Mouse (Mus musculus) thymus, adult 2 months (tissue): ENCODE measurements around the gene Rasa2.

Source experiments
- CTCF ChIP-seq: fragments of 200-500 bp; IDR thresholded peaks from 2 replicates; pipeline ENCODE4 v1.5.1; 2012; ENCODE audit warnings: mild to moderate bottlenecking, control low read depth, low read length, moderate library complexity, borderline replicate concordance; ENCODE audit not compliant: control insufficient read depth, poor library complexity, insufficient read depth; ENCODE audit errors: extremely low read depth
- POLR2A ChIP-seq: fragments of 200-500 bp; IDR thresholded peaks from 2 replicates; pipeline ENCODE4 v1.6.1; 2012; ENCODE audit warnings: mild to moderate bottlenecking, low read length, control low read depth, moderate library complexity; ENCODE audit not compliant: control insufficient read depth, poor library complexity, insufficient read depth; ENCODE audit errors: extremely low read depth

- no peak for TF ChIP-seq POLR2A
- no peak for TF ChIP-seq CTCF
Measured at GRCm38 (mm10) chr9:96592670-96593600, 38.5 kb downstream of the Rasa2 start.
